Mouse (Mus musculus) megakaryocyte, embryonic 14.5 days (primary cell): Measurements from ENCODE around the gene Gab2. TPM values are rescaled to one million over a fixed set of nuclear protein-coding genes. Genes with fewer than 3 reads are reported as not detected.

Experiments
- H3K27me3 ChIP-seq: replicated peaks from 2 replicates; pipeline ENCODE3; 2012; ENCODE audit warnings: inconsistent platforms
- H3K36me3 ChIP-seq: replicated peaks from 2 replicates; pipeline ENCODE3; 2012; ENCODE audit warnings: low read length, inconsistent platforms, mixed read lengths
- H3K4me1 ChIP-seq: 2 replicates; pipeline ENCODE4 v1.6.1; 2012; ENCODE audit warnings: inconsistent platforms
- H3K4me3 ChIP-seq: replicated peaks from 2 replicates; pipeline ENCODE3; 2012; ENCODE audit warnings: moderate library complexity, mild to moderate bottlenecking, inconsistent platforms
- H3K9me3 ChIP-seq: 2 replicates; pipeline ENCODE4 v1.6.1; 2012; ENCODE audit warnings: inconsistent platforms
- FLI1 ChIP-seq: IDR thresholded peaks from 2 replicates; pipeline ENCODE4 v1.6.1; 2012; ENCODE audit warnings: low read length, inconsistent platforms, mixed read lengths
- GATA1 ChIP-seq: IDR thresholded peaks from 3 replicates; pipeline ENCODE4 v1.6.1; 2012; ENCODE audit warnings: mixed read lengths, low read length, inconsistent platforms, borderline replicate concordance
- polyA plus RNA-seq: library from polyadenylated mRNA; stranded (reverse); fragments of >175 nt; gene quantifications from 2 replicates; pipeline ENCODE4 v1.2.3, GENCODE M21; 2012; ENCODE audit warnings: low replicate concordance; ENCODE audit not compliant: insufficient read depth

The Gab2 gene
- polyA plus RNA-seq, 1 experiment: 2.2 TPM

DNA sequence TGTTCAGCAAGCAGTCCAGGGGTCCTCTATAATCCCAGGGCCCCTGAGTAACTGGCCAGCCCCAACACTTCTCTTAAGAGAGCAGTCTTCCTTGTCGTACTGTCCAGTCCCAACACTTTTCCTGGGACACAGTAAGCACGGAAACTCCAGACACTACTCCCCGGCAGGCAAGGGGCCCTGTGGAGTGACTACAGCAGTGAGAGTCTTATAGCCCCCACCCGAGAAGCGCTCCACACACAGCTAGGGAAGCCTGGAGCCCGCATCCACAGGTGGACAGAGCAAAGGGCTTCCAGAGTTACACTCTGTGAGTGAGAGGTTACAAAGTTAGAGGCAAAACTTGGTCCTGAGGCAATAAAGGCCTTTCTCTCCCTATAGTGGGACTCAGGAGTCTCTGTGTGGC lies 268.1 kb downstream of the Gab2 start:
- peaks cover 34% of the 10 kb centered on the region for H3K27me3 ChIP-seq
- no peak for TF ChIP-seq GATA1
- no peak for TF ChIP-seq FLI1
- H3K36me3 ChIP-seq: peaks cover 24% of the 10 kb centered on the region
- H3K9me3 ChIP-seq: no peaks in the 10 kb centered on the region; the same call in 1 of the 2 replicates
- H3K4me1 ChIP-seq: peaks cover 41% of the 10 kb centered on the region
- no peak overlapping the region for H3K4me3 ChIP-seq

DNA sequence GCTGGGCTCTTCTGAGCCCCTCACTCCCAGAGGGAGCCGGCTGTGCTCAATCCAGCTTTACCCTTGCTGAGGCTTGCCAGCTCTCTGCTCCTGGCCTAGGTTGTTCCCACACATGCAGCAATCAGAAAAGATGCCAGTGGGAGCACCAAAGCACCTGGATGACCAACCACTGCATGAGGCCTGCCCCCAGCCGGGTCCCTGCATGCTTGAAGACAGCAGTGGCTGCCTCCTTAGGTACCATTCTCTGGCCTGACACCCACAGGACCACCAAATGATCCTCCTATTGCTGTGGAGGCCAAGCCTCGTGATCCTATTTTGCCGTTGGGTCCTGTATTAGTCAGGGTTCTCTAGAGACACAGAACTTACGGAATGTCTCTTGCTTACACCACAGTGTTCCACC lies 269.5 kb downstream of the Gab2 start:
- Histone ChIP-seq H3K4me3 (no peak overlapping the region), H3K36me3 (peaks cover 24% of the 10 kb centered on the region), H3K27me3 (peaks cover 30% of the 10 kb centered on the region), H3K4me1 (peaks cover 48% of the 10 kb centered on the region), H3K9me3 (no peaks in the 10 kb centered on the region; the same call in 1 of the 2 replicates)
- no peak for TF ChIP-seq FLI1

GRCm38 (mm10) chr7:97351792-97352513 lies 270.6 kb downstream of the Gab2 start:
- TF ChIP-seq FLI1 (no peak), GATA1 (no peak)
- Histone ChIP-seq H3K4me3 (no peak overlapping the region), H3K27me3 (peaks cover 28% of the 10 kb centered on the region), H3K36me3 (peaks cover 24% of the 10 kb centered on the region), H3K4me1 (peaks cover 47% of the 10 kb centered on the region), H3K9me3 (no peaks in the 10 kb centered on the region; the same call in 1 of the 2 replicates)

DNA sequence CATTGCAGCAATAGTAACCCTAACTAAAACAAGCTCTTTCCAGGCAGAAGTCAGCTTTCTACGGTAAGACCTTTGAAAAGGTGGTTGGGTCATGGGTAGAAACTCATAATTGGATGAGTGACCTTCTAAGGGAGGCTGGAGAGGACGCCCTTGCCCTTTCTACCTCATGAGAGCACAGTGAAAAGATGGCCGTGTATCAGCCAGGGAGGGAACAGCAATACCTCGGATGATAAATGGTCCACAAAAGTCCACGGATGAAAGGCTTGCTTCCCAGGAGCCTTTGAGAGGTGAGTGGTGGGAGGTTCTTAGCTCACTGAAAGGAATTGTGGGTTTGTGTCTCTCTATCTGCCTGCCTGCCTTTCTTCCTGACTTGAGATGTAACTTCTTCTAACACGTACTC lies 272.0 kb downstream of the Gab2 start:
- H3K4me3 ChIP-seq: no peak overlapping the region
- peaks cover 20% of the 10 kb centered on the region for H3K27me3 ChIP-seq
- peaks cover 11% of the 10 kb centered on the region for H3K36me3 ChIP-seq
- no peaks in the 10 kb centered on the region; the same call in 1 of the 2 replicates for H3K9me3 ChIP-seq
- TF ChIP-seq FLI1 (no peak), GATA1 (no peak)
- peaks cover 60% of the 10 kb centered on the region for H3K4me1 ChIP-seq

DNA sequence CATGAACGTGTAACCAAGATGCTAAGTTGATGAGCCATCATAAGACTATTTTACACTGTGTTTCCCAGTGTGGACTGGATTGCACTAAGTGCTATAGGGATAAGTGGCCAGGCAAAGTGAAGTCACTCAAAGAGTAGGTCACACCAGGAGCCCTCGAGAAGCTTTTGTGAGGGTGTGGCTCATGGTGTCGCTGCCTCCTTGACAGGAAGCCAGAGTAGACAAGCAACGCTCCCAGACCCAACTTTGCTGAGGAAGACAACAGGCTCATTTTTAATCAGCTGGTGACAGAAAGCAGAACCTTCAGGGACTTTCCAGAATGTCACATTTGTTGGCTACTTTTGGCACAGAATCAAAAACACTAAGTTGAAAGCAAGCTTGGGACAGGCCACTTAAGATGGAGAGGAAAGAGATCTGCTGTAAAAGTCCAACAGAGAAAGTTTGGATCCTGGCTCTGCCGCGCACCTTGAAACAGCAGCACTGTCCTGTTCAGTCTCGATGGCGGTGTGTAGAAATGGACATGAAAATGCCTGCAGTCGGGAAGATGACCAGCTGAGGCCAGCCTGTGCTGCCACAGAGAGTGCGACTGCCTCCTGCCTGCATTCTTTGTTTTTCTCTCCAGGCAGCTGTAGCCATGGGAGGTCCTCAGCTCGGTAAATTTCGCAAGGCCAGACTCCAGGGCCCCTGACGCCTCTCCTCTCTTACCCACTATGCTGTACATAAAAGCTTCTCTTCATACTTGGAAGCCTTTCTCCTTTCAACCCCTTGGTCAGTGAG lies 273.9 kb downstream of the Gab2 start:
- H3K36me3 ChIP-seq: no peaks in the 10 kb centered on the region
- H3K4me1 ChIP-seq: peaks cover 60% of the 10 kb centered on the region
- no peaks in the 10 kb centered on the region; the same call in 1 of the 2 replicates for H3K9me3 ChIP-seq
- H3K27me3 ChIP-seq: peaks cover 9% of the 10 kb centered on the region
- TF ChIP-seq FLI1 (no peak), GATA1 (no peak)
- H3K4me3 ChIP-seq: peak overlapping the region; percentile 50

DNA sequence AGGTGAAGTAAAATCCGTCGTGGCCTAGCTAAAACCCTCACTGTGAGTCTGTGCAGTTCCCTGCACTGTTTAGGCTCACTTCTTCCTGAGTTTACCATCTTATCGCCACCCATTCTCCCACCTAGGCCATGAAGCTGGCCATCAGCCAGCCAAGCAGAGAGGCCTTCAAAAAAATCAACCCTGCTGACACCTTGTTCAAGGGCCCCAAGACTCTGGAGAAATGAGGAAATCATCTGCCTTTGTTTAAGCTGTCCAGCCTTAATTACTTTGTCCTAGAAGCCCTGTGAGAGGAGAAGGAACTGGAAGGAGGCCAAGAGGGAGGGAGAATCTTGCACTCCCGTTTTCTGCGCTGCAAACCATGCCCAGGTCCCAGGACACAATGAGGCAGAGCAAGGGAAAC lies 274.9 kb downstream of the Gab2 start:
- peaks cover 8% of the 10 kb centered on the region for H3K27me3 ChIP-seq
- H3K9me3 ChIP-seq: no peaks in the 10 kb centered on the region; the same call in 1 of the 2 replicates
- H3K36me3 ChIP-seq: no peaks in the 10 kb centered on the region
- TF ChIP-seq FLI1: no peak
- no peak for TF ChIP-seq GATA1
- no peak overlapping the region for H3K4me3 ChIP-seq
- H3K4me1 ChIP-seq: peaks cover 67% of the 10 kb centered on the region

DNA sequence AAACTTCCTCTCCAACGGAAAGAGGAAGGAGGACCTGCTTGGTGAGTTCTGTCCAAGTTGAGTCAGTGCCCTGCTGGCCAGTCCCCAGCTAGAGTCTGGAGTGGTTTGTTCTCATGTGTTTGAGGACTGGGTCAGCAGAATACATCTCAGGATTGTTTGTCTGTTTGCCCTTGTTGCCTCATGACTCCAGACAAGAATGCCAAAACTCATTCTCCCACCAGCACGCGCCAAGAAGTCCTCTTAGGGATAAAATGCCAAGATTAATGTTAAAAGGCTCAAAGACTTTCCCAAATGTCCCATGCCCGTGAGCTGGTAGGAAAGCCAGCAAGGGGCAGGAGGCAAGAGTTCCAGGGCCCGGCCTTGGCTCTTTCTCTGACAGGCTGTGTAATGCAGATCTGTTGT lies 275.5 kb downstream of the Gab2 start:
- H3K27me3 ChIP-seq: peaks cover 5% of the 10 kb centered on the region
- no peaks in the 10 kb centered on the region; the same call in 1 of the 2 replicates for H3K9me3 ChIP-seq
- H3K36me3 ChIP-seq: no peaks in the 10 kb centered on the region
- H3K4me3 ChIP-seq: no peak overlapping the region
- TF ChIP-seq GATA1 (no peak), FLI1 (no peak)
- H3K4me1 ChIP-seq: peaks cover 66% of the 10 kb centered on the region

DNA sequence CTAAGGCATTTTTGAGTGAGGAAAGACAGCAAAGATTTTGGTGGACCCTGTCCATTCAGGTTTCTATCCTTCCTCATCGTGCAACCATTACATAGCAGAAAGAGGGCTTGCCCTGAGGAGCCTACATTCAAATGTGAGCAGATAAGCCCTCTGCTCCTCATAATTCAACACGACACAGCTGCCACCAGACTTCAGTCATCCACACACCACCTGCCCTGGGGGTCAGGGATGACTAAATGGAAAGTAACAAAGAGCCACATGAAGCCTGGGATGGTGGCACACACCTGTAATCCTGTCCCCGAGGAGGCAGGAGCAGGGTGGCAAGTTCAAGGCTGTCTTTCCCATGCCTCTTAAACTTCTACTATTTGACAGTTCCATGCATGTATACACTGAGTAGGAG lies 276.5 kb downstream of the Gab2 start:
- Histone ChIP-seq H3K4me3 (no peak overlapping the region), H3K4me1 (peaks cover 59% of the 10 kb centered on the region), H3K9me3 (no peaks in the 10 kb centered on the region; the same call in 1 of the 2 replicates), H3K27me3 (peaks cover 8% of the 10 kb centered on the region), H3K36me3 (no peaks in the 10 kb centered on the region)
- TF ChIP-seq GATA1 (no peak), FLI1 (no peak)

DNA sequence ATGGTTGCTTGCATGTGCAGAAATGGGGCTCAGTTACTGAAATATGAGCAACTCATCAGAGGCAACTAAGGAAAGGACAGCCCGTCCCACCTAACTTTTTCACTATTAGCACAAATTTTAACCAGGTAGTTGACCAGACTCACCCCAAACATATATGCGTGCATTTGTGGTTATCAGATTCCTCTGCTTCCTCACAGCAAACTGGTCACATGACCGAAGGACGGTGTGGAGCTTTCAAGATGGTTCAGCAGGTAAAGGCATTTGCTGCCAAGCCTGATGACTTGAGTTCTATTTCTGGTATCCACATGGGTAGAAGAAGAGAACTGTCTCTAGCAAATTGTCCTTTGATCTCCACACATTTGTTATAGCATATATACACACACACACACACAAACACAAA lies 277.0 kb downstream of the Gab2 start:
- no peaks in the 10 kb centered on the region for H3K36me3 ChIP-seq
- TF ChIP-seq FLI1 (no peak), GATA1 (no peak)
- peaks cover 56% of the 10 kb centered on the region for H3K4me1 ChIP-seq
- no peak overlapping the region for H3K4me3 ChIP-seq
- no peaks in the 10 kb centered on the region for H3K9me3 ChIP-seq
- peaks cover 8% of the 10 kb centered on the region for H3K27me3 ChIP-seq

Other genes with a start within 250 kb of the Gab2 start
- gene Nars2, start 130.1 kb upstream of the Gab2 start, polyA plus RNA-seq: 1.1 TPM in 1 of 2 replicates, not detected in the other